Mouse (Mus musculus): ENCODE data around the gene D630003M21Rik.
A peak's percentile ranks its signal among the peaks of the same experiment; 100 is the strongest.

D630003M21Rik gene

DNA sequence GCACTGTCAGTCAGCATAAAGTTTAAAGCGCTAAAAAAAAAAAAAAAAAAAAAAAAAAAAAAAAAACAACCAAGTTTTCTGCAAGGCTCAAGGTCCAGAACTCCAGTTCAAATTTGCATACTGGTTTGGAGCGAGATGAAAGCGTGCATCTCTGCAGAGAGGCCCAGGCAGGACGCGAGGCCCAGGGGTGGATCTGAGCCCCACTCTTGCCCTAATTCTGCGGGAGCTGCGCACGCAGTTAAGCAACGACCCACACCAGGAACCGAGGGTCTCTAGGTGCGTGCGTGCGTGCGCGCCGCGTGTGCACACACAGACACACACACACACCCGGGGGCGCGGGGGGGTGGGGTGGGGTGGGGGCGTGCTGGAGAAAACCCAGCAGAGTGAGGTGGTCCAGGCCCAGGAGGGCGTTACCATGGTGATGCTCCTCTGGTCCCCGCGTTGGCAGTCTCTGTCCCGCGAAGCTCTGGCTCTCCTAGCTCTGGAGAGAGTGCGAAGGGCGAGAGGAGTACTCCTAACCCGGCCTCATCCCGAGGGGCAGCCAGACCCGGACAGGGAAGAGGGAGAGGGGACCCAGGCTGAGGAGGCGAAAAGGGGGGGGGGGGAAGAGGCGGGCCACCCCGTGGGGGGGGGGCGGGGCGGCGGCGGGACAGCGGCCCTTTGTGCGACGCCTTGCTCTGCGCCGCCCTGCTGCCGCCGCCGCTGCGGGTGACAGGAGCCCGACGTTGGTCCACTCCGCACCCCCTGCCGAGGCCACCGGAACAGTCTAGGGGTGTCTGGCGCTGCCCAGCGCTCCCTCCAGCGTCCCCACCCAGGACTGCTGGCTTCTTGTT lies at the start of gene D630003M21Rik:
TSS of gene D630003M21Rik (minus strand) at position 553 of the 833 bp plus-strand sequence.
- no peak for DNase-seq (ENCODE audit: low spot score)

DNA sequence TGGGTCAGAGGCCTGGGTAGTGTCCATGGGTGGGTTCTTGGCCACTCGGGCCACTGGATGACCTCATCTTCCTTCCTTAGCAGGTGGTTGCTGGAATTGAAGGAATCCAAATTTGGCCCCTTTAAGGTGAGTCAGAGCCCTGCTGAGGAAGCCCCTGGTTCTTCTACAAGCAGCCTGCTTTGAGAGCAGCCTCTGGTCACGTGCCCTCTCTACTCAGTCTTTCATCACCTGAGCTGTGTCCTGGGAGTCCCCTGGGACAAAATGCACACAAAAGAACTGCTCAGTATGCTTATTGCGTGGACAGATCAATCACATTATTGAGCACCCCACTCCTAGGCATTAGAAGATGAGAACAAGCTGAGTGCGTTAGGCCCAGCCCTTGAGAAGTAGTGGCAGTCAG lies 47.9 kb upstream of the D630003M21Rik start:
- no peak for DNase-seq (ENCODE audit: low spot score)

DNA sequence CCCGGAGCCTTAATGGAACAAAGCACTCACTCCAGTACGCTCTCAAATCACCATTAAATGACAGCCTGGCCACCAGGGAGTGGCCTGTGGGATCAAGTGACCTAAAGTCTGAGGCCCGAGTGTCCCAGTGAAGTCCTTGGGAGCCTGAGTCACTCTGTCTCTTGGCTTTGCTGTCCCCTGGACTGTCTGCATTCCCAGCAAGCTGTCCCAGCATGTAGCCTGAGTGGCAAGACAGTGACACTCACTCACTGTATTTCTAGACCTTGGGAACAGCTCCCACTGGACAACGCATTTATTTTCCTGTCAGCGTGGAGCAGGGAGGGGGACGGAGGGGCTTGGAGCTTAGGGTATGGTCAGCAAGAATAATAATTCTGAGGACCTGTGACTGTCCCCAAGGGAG lies 47.4 kb upstream of the D630003M21Rik start:
- no peak for DNase-seq (ENCODE audit: low spot score)

- DNase-seq (ENCODE audit: low spot score) = no peak
Observed at GRCm38 (mm10) chr2:158275811-158276210, 46.8 kb upstream of the D630003M21Rik start.

DNA sequence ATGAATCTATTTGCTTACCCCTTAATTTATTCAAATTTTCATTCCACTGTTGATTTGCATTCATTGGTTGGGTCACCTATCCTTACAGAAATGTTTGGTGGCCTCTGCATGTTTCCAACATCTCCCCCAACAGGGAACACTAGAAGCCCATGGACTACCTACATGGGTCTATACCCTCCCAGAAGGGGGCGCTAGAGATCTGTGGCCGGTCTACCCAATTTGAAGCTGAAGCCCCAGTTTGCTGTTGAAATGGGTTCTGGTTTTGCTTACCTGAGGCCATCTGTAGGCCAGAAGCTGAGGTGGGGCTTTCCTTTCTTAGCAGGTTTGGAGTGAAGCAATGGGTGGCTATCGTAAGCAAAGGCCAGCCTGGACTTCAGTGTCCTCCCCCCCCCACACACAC lies 46.3 kb upstream of the D630003M21Rik start:
- no peak for DNase-seq (ENCODE audit: low spot score)

DNA sequence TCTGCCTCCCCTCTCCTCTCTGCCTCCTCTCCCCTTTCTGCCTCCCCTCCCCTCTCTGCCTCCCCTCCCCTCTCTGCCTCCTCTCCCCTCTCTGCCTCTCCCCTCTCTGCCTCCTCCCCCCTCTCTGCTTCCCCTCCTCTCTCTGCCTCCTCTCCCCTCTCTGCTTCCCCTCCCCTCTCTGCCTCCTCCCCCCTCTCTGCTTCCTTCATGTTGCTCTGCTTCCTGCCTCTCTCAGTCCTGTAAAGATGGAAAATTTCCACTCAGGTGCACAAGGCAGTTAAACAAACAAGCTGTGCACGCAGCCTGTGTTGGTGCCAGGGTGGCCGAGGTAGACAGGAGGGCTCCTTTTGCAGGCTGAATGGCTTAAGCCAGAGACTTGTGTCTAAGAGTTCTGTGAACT lies 44.6 kb upstream of the D630003M21Rik start:
- no peak for DNase-seq (ENCODE audit: low spot score)

DNA sequence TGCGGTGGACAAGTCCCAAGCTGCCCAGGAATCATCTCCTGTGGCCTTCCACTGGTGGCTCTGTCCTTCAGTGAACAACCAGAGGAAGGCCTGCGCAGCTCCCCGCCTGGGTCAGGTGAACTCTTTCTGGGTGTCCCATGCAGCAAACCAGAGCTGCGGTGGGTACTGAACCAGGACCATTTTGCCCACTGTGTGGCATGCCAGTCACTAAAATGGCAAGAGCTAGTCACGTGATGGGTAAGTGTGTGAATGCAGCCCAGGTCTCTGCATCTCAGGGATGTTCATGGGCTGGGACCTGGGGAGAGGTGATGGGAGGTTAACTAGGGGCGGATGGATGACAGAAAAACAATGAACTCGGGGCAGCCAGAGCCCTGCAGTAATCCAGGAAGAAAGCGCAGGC lies 41.0 kb upstream of the D630003M21Rik start:
- no peak for DNase-seq (ENCODE audit: low spot score)

DNA sequence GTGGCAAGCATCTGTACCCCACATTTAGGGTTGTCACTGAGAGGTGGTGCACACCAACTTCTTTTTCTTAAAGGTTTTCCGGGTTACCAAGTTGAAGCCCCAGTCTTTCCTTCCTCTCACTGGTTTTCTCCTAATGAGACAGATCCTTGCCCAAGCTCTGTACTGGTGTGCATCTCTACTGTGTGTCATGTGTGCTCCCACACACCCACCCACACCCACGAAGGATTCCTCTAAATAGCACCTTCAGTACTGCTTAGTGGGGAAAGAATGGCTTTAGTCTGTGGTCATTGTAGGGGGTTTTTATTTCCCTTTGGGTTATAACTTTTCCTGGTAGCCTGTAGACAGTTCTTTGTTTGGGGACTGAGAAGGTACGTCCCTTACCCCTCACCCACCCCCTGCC lies 35.9 kb upstream of the D630003M21Rik start:
- no peak for DNase-seq (ENCODE audit: low spot score)

DNA sequence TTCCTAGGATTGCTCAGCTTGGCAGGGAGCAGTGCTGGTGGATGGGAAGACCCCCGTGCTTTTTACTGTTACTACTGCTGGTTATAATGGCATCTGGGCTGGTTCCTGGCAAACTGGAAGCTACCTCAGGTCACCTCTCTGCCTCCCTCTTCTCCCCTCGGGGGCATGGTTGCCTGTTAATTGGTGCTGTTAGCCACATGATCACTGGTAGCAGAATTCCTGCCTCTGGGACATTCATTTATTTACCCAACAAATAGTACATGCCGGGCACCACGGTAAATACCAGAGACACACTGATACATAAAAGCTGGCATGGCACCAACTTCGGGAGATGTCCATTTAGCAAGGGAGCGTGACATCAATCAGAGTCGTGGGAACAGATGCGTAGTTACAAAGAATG lies 30.5 kb upstream of the D630003M21Rik start:
- DNase-seq (ENCODE audit: low spot score) = no peak

GRCm38 (mm10) chr2:158258781-158259180 lies 29.8 kb upstream of the D630003M21Rik start:
- DNase-seq (ENCODE audit: low spot score) = peak; percentile 57

DNA sequence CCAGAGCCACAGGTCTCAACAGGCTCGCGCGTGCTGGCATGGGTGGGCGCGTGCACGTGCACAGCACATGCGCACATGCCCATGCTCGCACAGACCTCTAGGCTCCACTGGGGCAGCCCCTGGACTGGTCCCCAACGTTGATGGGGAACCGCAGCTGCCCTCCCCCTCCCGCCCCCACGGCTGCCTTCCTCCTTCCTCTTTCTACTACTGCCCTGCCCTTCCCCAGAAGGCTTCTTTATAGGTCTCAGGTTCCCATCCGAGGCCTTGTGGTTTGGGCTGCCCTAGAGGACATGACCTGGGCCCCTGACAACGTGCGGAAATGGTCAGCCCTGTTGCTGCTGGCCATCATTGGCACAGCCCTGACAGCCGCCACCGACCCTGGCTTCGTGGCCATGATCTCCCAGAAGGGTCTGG lies 29.0 kb upstream of the D630003M21Rik start, which contains the start of gene Bpi:
TSS of gene Bpi (plus strand) at position 90 of the 414 bp plus-strand sequence.
- no peak for DNase-seq (ENCODE audit: low spot score)

DNA sequence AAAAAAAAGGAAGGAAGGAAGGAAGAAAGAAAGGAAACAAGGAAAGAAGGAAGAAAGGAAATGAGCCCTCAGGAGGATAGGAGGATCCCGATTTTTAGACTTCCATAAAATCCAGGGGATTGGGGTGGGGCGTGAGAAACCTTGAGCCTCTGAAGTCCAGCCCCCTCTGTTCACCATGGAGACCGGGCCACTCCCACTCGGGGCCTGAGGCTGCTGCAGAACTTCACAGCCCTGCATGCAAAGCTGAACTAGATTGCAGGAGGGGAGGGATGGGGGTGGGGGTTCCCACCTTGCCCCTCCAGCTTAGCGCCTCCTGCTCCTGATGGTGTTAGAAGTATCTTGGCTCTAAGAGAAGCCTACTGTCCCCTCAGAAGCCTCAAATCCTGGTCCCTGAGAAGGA lies 27.9 kb upstream of the D630003M21Rik start:
- DNase-seq (ENCODE audit: low spot score) = peak; percentile 33

DNA sequence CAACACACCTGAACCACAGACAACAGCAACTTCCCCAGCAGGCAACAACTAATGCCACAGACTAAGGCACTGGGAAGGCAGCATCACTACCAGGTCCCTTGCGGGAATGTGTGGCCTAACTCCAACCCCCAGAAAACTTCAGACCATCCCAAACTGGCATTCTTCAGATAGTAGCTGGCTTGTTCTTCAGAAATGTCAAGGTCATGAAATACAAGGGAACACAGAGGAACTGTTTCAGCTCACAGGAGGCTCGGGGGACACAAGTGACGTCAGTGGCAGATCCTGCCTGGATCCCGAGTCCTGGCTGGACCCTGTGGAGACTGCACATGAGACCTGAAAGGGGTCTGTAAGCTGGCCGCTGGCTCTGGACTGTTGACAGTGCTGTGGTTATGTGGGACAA lies 24.8 kb upstream of the D630003M21Rik start:
- DNase-seq (ENCODE audit: low spot score) = no peak

GRCm38 (mm10) chr2:158250558-158250957 lies 21.5 kb upstream of the D630003M21Rik start:
- DNase-seq (ENCODE audit: low spot score) = no peak

DNA sequence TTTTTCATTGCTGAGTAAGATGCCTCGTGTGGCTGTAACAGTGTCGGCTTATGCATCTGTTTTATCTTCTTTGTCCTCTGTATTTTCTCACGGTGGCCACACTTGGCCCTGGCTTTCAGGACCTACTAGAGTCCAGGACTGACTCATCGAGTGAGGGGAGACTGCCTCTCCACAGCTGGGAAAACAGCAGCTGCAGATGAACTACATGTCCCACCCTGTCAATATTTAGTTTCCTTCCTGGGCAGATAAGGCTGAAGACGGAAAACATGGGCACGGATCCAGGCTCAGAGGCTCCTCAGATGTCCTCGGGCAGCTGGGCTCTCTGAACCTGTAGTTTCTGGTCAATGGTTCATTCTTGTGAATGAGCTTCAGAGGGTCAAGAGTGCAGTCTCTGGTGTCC lies 19.3 kb upstream of the D630003M21Rik start:
- peak; percentile 22 for DNase-seq (ENCODE audit: low spot score)

GRCm38 (mm10) chr2:158247852-158248251 lies 18.8 kb upstream of the D630003M21Rik start:
- DNase-seq (ENCODE audit: low spot score) = no peak

GRCm38 (mm10) chr2:158245072-158245817 lies 16.2 kb upstream of the D630003M21Rik start:
- DNase-seq (ENCODE audit: low spot score) = no peak

- peak; percentile 29 for DNase-seq (ENCODE audit: low spot score)
Observed at GRCm38 (mm10) chr2:158243129-158243870, 14.3 kb upstream of the D630003M21Rik start.

- no peak for DNase-seq (ENCODE audit: low spot score)
Observed at GRCm38 (mm10) chr2:158242170-158242896, 13.3 kb upstream of the D630003M21Rik start.

DNA sequence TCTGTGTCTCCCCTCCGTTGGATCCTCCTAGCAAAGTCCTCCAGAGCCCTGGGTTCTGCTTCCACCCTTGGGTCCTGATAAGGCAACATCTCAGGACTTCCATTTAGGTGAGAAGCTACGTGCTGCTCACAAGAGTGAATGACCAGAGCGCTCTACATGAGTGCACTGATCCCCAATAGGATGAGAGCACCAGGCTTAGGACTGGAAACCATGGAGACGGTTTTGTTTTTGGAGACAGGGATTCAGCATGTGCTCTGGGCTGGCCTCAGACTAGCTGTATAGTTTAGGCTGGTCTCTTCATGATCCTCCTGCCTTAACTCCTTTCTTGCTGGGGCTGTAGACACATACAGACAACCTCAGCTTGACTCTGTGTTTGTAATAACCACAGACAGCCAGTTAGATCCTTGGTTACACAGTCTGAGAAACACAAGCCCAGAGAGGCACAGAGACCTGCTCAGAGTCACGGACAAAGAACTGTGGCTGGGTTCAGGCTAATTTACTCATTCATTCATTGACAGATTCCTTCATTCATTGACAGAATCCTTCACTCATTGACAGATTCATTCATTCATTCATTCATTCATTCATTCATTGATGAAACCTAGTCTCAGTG lies 12.2 kb upstream of the D630003M21Rik start:
- no peak for DNase-seq (ENCODE audit: low spot score)

- DNase-seq (ENCODE audit: low spot score) = no peak
Observed at GRCm38 (mm10) chr2:158238101-158238500, 9.1 kb upstream of the D630003M21Rik start.
